Mouse (Mus musculus): ENCODE measurements around the gene Hrct1. TPM values are rescaled to one million over a fixed set of nuclear protein-coding genes. Genes with fewer than 3 reads are reported as not detected.

The Hrct1 gene
- polyA plus RNA-seq, 1 experiment from 2014 or later, result not detected

Other genes starting within 250 kb of the Hrct1 start
- not detected in 3 replicates for gene Sit1, start 243.5 kb upstream of the Hrct1 start, polyA plus RNA-seq (2018)
- gene Ccdc107, start 234.3 kb upstream of the Hrct1 start, polyA plus RNA-seq (2018), result 24.0 to 38.6 TPM (median 24.2 TPM) in 3 replicates
- 0.69 to 2.4 TPM (median 1.2 TPM) in 3 replicates for gene Arhgef39, start 227.5 kb upstream of the Hrct1 start, polyA plus RNA-seq (2018)
- 3.0 to 7.4 TPM (median 4.9 TPM) in 3 replicates for gene Car9, start 220.2 kb upstream of the Hrct1 start, polyA plus RNA-seq (2018)
- 0.17 to 0.46 TPM in 2 of 3 replicates, not detected in the other for gene Tpm2, start 203.4 kb upstream of the Hrct1 start, polyA plus RNA-seq (2018)
- 33.3 to 58.6 TPM (median 47.6 TPM) in 3 replicates for gene Creb3, start 164.9 kb upstream of the Hrct1 start, polyA plus RNA-seq (2018)
- gene Tln1, start 164.5 kb upstream of the Hrct1 start, polyA plus RNA-seq (2018), result 179 to 305 TPM (median 276 TPM) in 3 replicates
- 17.6 to 45.0 TPM (median 21.9 TPM) in 3 replicates for gene Rgp1, start 148.5 kb upstream of the Hrct1 start, polyA plus RNA-seq (2018)
- gene Gba2, start 148.3 kb upstream of the Hrct1 start, polyA plus RNA-seq (2018), result 5.4 to 9.2 TPM (median 8.6 TPM) in 3 replicates
- not detected in 3 replicates for gene Msmp, start 142.7 kb upstream of the Hrct1 start, polyA plus RNA-seq (2018)
- gene Npr2, start 95.3 kb upstream of the Hrct1 start, polyA plus RNA-seq (2018), result not detected in 3 replicates
- not detected in 3 replicates for gene Spag8, start 73.6 kb upstream of the Hrct1 start, polyA plus RNA-seq (2018)
- gene Hint2, start 70.7 kb upstream of the Hrct1 start, polyA plus RNA-seq (2018), result 11.4 to 34.2 TPM (median 26.9 TPM) in 3 replicates
- 0.80 to 1.5 TPM (median 1.1 TPM) in 3 replicates for gene Tmem8b, start 58.2 kb upstream of the Hrct1 start, polyA plus RNA-seq (2018)
- 0.53 to 4.6 TPM (median 0.59 TPM) in 3 replicates for gene Fam221b, start 58.0 kb upstream of the Hrct1 start, polyA plus RNA-seq (2018)
- not detected in 3 replicates for gene Olfr70, start 26.4 kb upstream of the Hrct1 start, polyA plus RNA-seq (2018)
- not detected in 3 replicates for gene Olfr71, start 16.9 kb upstream of the Hrct1 start, polyA plus RNA-seq (2018)
- gene Spaar, start 2.8 kb downstream of the Hrct1 start, polyA plus RNA-seq (2018), result not detected in 3 replicates
- not detected in 3 replicates for gene Olfr159, start 43.8 kb downstream of the Hrct1 start, polyA plus RNA-seq (2018)
- gene Olfr156, start 96.7 kb downstream of the Hrct1 start, polyA plus RNA-seq (2018), result not detected in 3 replicates
- not detected in 3 replicates for gene Olfr157, start 113.0 kb downstream of the Hrct1 start, polyA plus RNA-seq (2018)
- gene Olfr155, start 124.4 kb downstream of the Hrct1 start, polyA plus RNA-seq (2018), result not detected in 3 replicates
- gene Reck, start 148.3 kb downstream of the Hrct1 start, polyA plus RNA-seq (2018), result 0.12 to 0.38 TPM (median 0.34 TPM) in 3 replicates
- 1.7 to 2.7 TPM (median 2.0 TPM) in 3 replicates for gene Glipr2, start 230.2 kb downstream of the Hrct1 start, polyA plus RNA-seq (2018)